Mouse (Mus musculus) stomach, postnatal 0 days (tissue): Measurements from ENCODE around the gene Stard13.

Source experiments
- CTCF ChIP-seq: IDR thresholded peaks from 2 replicates; pipeline ENCODE4 v1.5.1; 2016; ENCODE audit warnings: antibody characterized with exemption, low read depth, mild to moderate bottlenecking, moderate library complexity
- EP300 ChIP-seq: optimal IDR thresholded peaks from 2 replicates; pipeline ENCODE3; 2016; ENCODE audit warnings: antibody characterized with exemption

GRCm38 (mm10) chr5:151180176-151180785, 53.4 kb downstream of the Stard13 start:
- TF ChIP-seq CTCF (no peak), EP300 (no peak)
